In the genomic region with DNA sequence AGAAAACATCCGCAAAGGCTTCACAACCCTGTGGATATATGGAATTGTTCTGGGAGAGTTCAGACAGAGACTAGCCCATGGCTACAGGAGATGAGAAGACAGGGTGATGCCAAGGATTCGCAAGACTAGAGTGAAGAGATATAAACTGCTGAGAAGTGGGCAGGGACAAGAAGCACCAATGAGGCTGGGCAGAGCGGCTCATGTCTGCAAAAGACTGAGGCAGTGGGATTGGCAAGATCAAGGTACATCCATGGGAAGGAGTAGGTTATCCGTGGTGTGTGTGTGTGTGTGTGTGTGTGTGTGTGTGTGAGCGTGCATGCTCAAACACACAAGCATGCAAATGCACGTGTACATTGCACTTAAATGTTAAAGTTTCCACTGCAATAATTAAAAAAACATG, we compare ENCODE assay signal across 27 mouse cellular contexts.
"Had no signal": no experiment of that assay in that cellular context is flagged by ENCODE, and none has a peak within 500 bp of the region (broad histone marks: within the 10 kb centered on the region; RNA-seq: fewer than 3 reads in every experiment).

No protein-coding gene starts in this region.

- H3K4me2 ChIP-seq: embryonic facial prominence, embryonic 12.5 days; embryonic facial prominence, embryonic 13.5 days; embryonic facial prominence, embryonic 15.5 days; forebrain, embryonic 12.5 days; forebrain, embryonic 13.5 days; forebrain, embryonic 15.5 days had no signal

- H3K27me3 ChIP-seq: embryonic facial prominence, embryonic 12.5 days; embryonic facial prominence, embryonic 13.5 days; embryonic facial prominence, embryonic 15.5 days; forebrain, embryonic 12.5 days; forebrain, embryonic 13.5 days; forebrain, embryonic 15.5 days had no signal

- H3K36me3 ChIP-seq: embryonic facial prominence, embryonic 12.5 days; embryonic facial prominence, embryonic 13.5 days; embryonic facial prominence, embryonic 15.5 days; forebrain, embryonic 10.5 days; forebrain, embryonic 15.5 days had no signal

- ATAC-seq: forebrain, embryonic 13.5 days; forebrain, embryonic 14.5 days; forebrain, embryonic 15.5 days; forebrain, embryonic 16.5 days had no signal

- H3K4me1 ChIP-seq: forebrain, embryonic 15.5 days had no signal

- H3K27ac ChIP-seq: embryonic facial prominence, embryonic 10.5 days; embryonic facial prominence, embryonic 12.5 days; embryonic facial prominence, embryonic 13.5 days; embryonic facial prominence, embryonic 15.5 days; forebrain, embryonic 10.5 days; forebrain, embryonic 12.5 days; forebrain, embryonic 13.5 days; forebrain, embryonic 15.5 days; gastrocnemius, adult 2 months; heart, adult 2 months had no signal

- H3K9me3 ChIP-seq: embryonic facial prominence, embryonic 10.5 days; embryonic facial prominence, embryonic 12.5 days; embryonic facial prominence, embryonic 13.5 days; embryonic facial prominence, embryonic 15.5 days; forebrain, embryonic 10.5 days; forebrain, embryonic 12.5 days; forebrain, embryonic 13.5 days; forebrain, embryonic 15.5 days had no signal

- H3K4me3 ChIP-seq: embryonic facial prominence, embryonic 10.5 days; embryonic facial prominence, embryonic 12.5 days; embryonic facial prominence, embryonic 13.5 days; embryonic facial prominence, embryonic 15.5 days; erythroblast, embryonic 14.5 days; forebrain, embryonic 10.5 days; forebrain, embryonic 12.5 days; forebrain, embryonic 13.5 days; forebrain, embryonic 15.5 days; gastrocnemius, adult 2 months; heart, adult 2 months had no signal

- H3K9ac ChIP-seq: embryonic facial prominence, embryonic 12.5 days; embryonic facial prominence, embryonic 13.5 days; embryonic facial prominence, embryonic 15.5 days; forebrain, embryonic 12.5 days; forebrain, embryonic 13.5 days; forebrain, embryonic 15.5 days had no signal

- DNase-seq: cerebellum, adult 18-20 months; cerebellum, adult 2 months; cerebellum, adult 8-10 months; cerebellum, adult 9-10 months; cerebellum, adult 9-11 months; cerebellum, postnatal 10 days; cerebellum, postnatal 14 days; cerebellum, postnatal 25 days; cerebellum, postnatal 36 days; gastrocnemius, adult 2 months; gastrocnemius, postnatal 10 days; gastrocnemius, postnatal 14 days; gastrocnemius, postnatal 25 days; gastrocnemius, postnatal 36 days; heart, adult 18-20 months; heart, adult 2 months had no signal
